Mouse (Mus musculus) liver, embryonic 14.5 days (tissue): ENCODE results near the gene Msantd2.

Experiments
- CTCF ChIP-seq: IDR thresholded peaks from 2 replicates; pipeline ENCODE4 v1.5.1; 2016; ENCODE audit warnings: antibody characterized with exemption, low read depth, control low read depth
- EP300 ChIP-seq: IDR thresholded peaks from 2 replicates; pipeline ENCODE4 v1.6.1; 2016; ENCODE audit warnings: antibody characterized with exemption, low read depth

DNA sequence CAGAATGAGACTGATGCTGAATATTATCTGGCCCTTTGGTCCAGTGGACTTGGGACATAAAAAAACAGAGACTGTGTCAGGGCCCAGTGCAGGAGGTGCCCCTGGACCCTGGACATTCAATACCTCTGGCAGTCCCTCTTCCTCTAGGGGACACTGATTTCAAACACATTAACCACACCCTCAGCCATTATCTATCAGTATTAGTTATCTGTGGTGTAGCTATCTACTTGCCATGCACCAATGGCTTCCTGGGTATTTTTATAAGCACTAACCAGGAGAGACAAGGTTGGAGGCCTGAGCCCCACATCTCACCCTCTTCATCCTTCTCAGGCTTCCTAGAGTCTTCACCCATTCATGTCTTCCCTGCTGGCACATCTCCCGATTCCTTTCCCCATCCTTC, 61.3 kb downstream of the Msantd2 start:
- TF ChIP-seq CTCF (no peak), EP300 (no peak)
